Mouse (Mus musculus) heart, postnatal 36 days (tissue): ENCODE data around the gene Eef1g. TPM values are rescaled to one million over a fixed set of nuclear protein-coding genes. Genes with fewer than 3 reads are reported as not detected.

Experiments used
- DNase-seq, 2 experiments: peaks; one replicate each; pipeline ENCODE4 v3.0.0; 2021 to 2022
- intact Hi-C: fragments of 180-260 bp; cut with DNase I; formaldehyde crosslinking; loops from one replicate; pipeline ENCODE4 v1.15.1; 2025
- total RNA-seq, 2 experiments: library from RNA; stranded (reverse); gene quantifications; 2 replicates each; pipeline ENCODE4 v1.2.3; 2021

Eef1g gene
- total RNA-seq = 100 to 1,000 TPM; 246 to 250 TPM

DNA sequence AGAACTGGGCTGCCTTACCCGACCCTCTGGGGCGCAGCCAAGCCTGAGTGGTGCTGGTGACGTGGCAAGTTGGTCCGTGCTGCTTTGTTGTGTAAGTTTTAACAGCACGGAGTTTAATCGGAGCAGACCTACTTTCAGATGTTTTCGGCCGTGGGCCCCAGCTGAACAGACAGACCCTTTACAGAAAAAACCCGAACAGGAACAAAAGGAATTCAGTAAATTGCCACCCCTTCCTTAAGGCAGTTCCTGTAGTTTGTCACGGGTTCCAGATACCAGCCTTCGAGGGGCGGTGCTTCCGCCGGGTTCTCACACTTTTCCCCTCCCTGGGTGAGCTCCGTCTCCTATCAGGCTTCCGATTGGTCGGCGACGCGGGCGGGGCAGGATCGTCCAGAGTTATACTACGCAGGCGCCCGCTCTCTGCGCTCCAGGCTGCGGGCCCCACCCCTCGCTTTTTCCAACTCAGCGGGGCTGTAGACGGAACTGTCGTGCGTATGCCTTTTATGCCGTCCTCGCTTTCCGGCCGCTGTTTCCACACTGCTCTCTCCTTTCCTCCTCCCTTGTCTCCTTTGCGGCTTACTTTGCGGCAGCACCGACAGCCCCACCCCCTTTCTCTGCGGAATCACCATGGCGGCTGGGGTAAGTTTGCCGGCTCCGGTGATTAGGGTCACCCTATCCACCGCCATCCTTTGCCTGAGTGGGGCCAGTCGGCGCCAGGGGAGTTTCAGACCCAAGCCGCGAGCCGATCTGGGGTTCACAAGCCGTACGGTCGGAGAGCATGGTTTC lies at the start of gene Eef1g:
Gene Eef1g (plus strand): TSS at position 452 of the 783 bp plus-strand sequence.
- intact Hi-C loops = no loop called here
- peak; percentile 94 to 95 for DNase-seq

DNA sequence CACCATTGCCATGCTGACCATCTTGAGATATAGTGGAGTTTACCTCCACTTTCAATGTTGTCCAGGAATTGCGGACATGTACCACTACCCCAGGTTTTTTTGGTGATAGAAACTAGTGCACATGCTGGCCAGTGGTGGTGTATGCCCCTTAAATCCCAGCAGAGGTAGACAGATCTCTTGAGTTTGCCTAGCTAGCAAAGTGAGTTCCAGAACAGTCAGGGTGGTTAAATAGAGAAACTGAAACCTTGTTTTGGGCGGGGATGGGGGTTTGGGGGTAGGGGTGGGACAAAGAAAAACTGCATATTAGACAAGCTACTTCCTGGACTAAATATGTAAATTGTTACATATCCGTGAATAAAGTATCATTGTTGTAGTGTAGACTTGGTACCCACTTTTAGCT lies 47.8 kb upstream of the Eef1g start:
- intact Hi-C loops = no loop called here
- no peak for DNase-seq

DNA sequence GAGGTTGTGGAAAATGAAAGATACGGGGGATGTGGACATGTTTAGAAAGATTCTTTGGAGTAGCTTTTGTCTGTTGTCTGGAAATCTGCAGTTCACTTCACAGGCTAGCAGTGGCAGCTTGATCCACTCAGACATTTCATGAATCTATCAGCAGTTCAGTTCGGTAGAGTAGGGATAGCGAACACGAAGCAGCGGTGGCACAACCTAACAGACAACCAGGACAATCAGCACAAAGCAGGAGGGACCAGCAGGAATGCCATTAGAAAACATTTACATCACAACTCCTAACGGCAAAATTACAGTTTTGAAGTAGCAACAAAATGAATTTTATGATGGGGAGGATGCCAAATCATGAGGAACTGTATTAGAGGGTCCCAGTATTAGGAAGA lies 47.2 kb upstream of the Eef1g start:
- DNase-seq = no peak
- intact Hi-C loops = loop anchor here (2.0 kb wide), 1 partner anchor 21 kb away; the partner anchor contains the start of gene Ganab

- intact Hi-C loops = loop anchor here (2.0 kb wide), 1 partner anchor 21 kb away; the partner anchor contains the start of gene Ganab
These were observed 46.6 kb upstream of the Eef1g start, which contains the start of gene B3gat3 for GRCm38 (mm10) chr19:8920073-8920736. Gene B3gat3, plus strand, starts transcription at chr19:8920374.

GRCm38 (mm10) chr19:8920836-8921291 lies 46.0 kb upstream of the Eef1g start:
- intact Hi-C loops = loop anchor here (2.0 kb wide), 1 partner anchor 22 kb away; the partner anchor contains the start of gene Ganab

More at GRCm38 (mm10) chr19:8920073-8920736, 46.6 kb upstream of the Eef1g start, which contains the start of gene B3gat3:
- peak; percentile 97 for DNase-seq

GRCm38 (mm10) chr19:8921741-8922140 lies 45.1 kb upstream of the Eef1g start:
- intact Hi-C loops = loop anchor here (2.0 kb wide), 1 partner anchor 23 kb away; the partner anchor contains the start of gene Ganab
- no peak for DNase-seq

More at GRCm38 (mm10) chr19:8920836-8921291, 46.0 kb upstream of the Eef1g start:
- no peak for DNase-seq

DNA sequence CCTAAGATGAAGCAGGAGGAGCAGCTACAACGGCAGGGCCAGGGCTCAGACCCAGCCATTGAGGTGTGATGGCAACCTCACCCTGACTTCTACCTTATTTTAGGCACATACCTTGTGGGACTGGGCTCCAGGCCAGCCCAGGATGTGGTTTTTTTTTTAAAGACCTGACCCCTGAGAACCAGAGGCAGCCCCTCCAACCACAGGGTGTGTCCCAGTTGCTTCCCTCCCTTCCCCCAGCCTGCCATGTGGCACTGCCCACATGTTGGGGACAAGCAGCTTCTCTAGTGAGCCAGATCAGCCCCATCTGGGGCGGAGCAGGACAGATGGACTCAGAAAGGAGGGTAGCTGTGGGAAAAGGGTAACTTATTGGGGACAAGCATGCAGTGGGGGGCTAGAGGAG lies 40.1 kb upstream of the Eef1g start:
- intact Hi-C loops = no loop called here
- no peak for DNase-seq

GRCm38 (mm10) chr19:8927891-8928525 lies 38.8 kb upstream of the Eef1g start:
- intact Hi-C loops = loop anchor here (2.0 kb wide), 1 partner anchor 15 kb away; no protein-coding TSS in a partner anchor
- DNase-seq = no peak

DNA sequence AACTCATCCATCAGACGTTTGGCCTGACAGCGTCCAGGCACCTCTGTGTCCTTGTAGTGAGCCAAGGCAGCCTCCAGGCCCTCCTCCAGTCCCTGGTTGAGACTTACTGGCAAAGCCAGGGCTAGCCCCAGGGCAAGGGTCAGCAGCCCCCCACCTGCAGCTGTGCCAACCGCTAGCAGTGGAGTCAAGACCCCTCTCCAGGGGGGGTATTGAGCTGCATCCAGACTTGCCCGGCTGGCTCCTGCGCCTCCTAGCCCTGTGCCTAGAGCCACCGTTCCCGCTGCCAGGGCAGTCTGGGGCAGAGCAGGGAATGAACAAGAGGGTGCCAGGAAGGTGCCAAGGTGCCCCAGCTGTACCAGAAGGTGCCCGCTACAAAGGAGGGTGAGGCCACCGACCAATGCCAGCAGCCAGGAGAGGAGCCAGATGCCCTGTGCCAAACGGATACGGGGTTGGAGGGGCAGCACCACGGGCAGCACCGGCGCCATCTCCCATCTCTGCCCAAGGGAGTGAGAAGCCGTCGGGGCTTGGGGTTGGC lies 38.1 kb upstream of the Eef1g start:
- intact Hi-C loops = loop anchor here (2.0 kb wide), 1 partner anchor 14 kb away; no protein-coding TSS in a partner anchor
- no peak for DNase-seq

DNA sequence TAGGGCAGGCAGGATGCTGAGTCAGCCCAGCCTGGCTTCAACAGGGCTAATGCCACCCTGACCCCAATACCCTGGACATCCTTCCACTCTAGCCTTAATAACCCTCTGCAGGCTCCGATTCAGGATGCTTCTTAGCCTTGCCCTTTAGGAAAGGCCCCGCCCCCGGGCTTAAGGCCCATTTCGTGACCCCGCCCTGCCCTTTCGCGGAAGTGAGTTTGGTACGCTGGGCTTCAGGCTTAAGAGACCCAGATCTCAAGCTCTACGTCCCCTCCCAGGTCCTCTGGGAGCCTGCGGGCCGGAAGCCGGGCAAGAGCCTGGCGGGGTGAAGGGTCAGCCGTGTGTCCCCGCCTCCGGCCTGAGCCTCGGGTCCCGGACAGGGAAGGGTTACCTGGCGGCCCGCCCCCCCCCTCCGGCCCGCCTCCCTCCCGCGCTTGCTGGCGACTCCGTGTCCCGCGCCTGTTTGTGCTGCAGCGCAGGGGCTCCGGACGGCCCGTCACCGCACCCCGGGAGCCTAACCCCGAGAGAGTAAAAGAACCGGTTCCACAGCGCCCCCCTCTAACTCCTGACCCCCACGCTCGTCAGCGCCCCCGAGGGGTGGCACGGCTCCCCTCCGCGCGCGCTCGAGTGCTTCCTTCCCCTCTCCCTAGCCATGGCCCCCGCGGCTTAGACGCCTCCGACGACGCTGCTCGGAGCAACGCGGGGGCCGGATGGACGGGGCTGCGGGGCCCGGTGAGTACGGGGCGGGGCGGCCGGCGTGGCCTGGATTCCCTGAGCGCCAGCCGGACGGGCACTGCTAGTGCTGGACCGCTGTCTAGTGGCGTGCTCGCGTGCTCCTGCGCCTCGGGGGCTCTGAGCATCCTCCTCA lies 37.4 kb upstream of the Eef1g start, which contains the start of the genes Rom1 and Eml3:
Gene Rom1 (minus strand): TSS at position 133 of the 865 bp plus-strand sequence.
Gene Eml3 (plus strand): TSS at position 329 of the 865 bp plus-strand sequence.
- peak; percentile 92 to 95 for DNase-seq
- intact Hi-C loops = loop anchor here (2.0 kb wide), 1 partner anchor 13 kb away; no protein-coding TSS in a partner anchor

DNA sequence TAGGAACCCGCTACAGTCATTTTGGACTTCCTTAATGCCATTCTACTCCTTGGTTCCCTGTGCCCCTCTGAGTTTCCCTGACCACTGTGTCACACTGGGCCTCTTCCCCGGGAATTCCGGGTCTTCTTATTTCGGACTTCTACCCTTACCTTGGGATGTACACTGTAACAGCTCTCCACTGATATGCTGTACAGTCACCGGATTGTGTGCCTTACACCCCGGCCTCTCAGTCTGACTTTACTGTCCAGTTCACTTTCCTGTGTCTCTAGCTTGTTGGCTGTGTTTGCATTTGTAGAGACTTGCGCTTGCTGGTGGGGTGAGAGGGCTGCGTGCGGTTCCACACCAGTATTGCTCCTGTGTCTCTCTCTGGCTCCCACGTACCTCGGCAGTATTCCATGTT lies 36.7 kb upstream of the Eef1g start:
- intact Hi-C loops = no loop called here
- no peak for DNase-seq

- DNase-seq = no peak
- intact Hi-C loops = no loop called here
These were observed 36.1 kb upstream of the Eef1g start for GRCm38 (mm10) chr19:8930771-8931170.

GRCm38 (mm10) chr19:8936736-8937135 lies 30.1 kb upstream of the Eef1g start:
- intact Hi-C loops = no loop called here

DNA sequence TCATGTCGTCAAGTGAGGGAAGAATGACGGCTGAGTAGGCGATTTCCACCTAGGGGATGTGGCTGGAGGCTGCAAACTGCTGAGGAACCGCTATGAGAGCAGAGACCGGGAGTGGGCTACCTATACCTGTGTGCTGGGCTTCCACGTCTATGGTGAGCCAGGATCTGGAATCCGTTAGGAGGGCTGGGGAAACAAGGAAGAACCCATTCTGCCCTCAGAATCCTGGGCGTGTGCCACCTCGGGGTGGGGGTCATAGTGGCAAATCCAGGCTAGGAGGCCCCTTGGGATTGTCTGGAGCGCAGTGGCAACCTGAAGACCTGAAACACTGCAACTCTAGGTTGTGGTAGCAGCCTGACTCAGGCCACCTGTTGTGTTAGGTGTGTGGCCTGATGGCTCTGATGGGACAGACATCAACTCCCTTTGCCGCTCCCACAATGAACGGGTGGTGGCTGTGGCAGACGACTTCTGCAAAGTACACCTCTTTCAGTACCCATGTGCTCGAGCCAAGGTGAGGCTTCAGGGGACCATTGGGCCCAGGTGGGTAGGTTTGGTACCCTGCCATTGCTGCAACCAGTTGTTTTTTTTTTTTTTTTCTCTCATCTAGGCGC lies 26.2 kb upstream of the Eef1g start:
- intact Hi-C loops = loop anchor here (2.0 kb wide), 1 partner anchor 48 kb away; the partner anchor contains the start of gene Ints5
- DNase-seq = no peak

More at GRCm38 (mm10) chr19:8936736-8937135, 30.1 kb upstream of the Eef1g start:
- no peak for DNase-seq

DNA sequence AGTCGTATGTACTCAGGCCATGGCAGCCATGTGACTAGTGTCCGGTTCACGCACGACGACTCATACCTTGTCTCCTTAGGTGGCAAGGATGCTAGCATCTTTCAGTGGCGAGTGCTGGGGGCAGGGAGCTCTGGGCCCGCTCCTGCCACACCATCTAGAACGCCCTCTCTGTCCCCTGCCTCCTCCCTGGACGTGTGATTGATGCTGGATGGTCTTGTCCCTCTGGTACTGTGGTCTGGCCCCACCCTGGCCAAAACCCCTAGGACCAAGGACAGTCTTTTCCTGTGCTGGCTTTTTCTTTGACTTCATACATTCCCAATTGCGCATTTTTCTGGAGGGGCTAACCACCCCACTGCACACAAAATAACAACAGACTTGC lies 25.7 kb upstream of the Eef1g start:
- intact Hi-C loops = loop anchor here (2.0 kb wide), 1 partner anchor 48 kb away; the partner anchor contains the start of gene Ints5
- DNase-seq = no peak

GRCm38 (mm10) chr19:8941515-8942217 lies 25.2 kb upstream of the Eef1g start, which contains the start of gene Mta2:
Gene Mta2, plus strand, starts transcription at chr19:8941875.
- intact Hi-C loops = loop anchor here (2.0 kb wide), 3 partner anchors 13 to 49 kb away; partner anchors contain the start of genes Eml3, Ints5 and Rom1
- DNase-seq = peak; percentile 93 to 95

GRCm38 (mm10) chr19:8942276-8942964 lies 24.4 kb upstream of the Eef1g start:
- peak in 1 of 2 experiments; percentile 62 for DNase-seq
- intact Hi-C loops = loop anchor here (2.0 kb wide), 2 partner anchors 14 to 22 kb away; partner anchors contain the start of genes Eml3 and Rom1
